Mouse (Mus musculus) MEL (cell line): Measurements from ENCODE around the gene Syn2. TPM values are rescaled to one million over a fixed set of nuclear protein-coding genes. Genes with fewer than 3 reads are reported as not detected.

ENCODE experiments used
- DNase-seq: peaks from one replicate; pipeline ENCODE4 v3.0.0; 2011; ENCODE audit warnings: low read depth, low spot score
- H3K27ac ChIP-seq: 2 replicates; pipeline ENCODE4 v1.5.1; 2012; ENCODE audit warnings: low read depth, mild to moderate bottlenecking, control low read depth, low read length, moderate library complexity; ENCODE audit not compliant: control insufficient read depth
- H3K27me3 ChIP-seq, 2 experiments: fragments of 150-350 bp in 1 of 2; sonication (generic) in 1 of 2; 2 replicates each; pipeline ENCODE4 v1.6.1; 2012; ENCODE audit warnings: low read length in 2 of 2, mild to moderate bottlenecking in 2 of 2, improper control_type of control experiment in 1 of 2, moderate library complexity in 1 of 2; ENCODE audit not compliant: insufficient read depth in 2 of 2, control insufficient read depth in 1 of 2
- H3K36me3 ChIP-seq, 2 experiments: 2 replicates each; pipeline ENCODE4 v1.6.1; 2012 to 2014; ENCODE audit warnings: low read length in 2 of 2, improper control_type of control experiment in 1 of 2, inconsistent platforms in 1 of 2, mild to moderate bottlenecking in 1 of 2; ENCODE audit not compliant: insufficient read depth in 2 of 2, control insufficient read depth in 1 of 2
- H3K4me1 ChIP-seq, 2 experiments: fragments of 150-350 bp in 1 of 2; sonication (generic) in 1 of 2; 2 replicates each; pipeline ENCODE4 v1.6.1; 2012; ENCODE audit warnings: low read length in 2 of 2, improper control_type of control experiment in 1 of 2, mild to moderate bottlenecking in 1 of 2; ENCODE audit not compliant: insufficient read depth in 2 of 2, control insufficient read depth in 1 of 2
- H3K4me3 ChIP-seq, 2 experiments: fragments of 150-350 bp in 1 of 2; sonication (generic) in 1 of 2; 2 replicates each; pipeline ENCODE4 v1.5.1; 2012; ENCODE audit warnings: low read depth in 2 of 2, low read length in 2 of 2, mild to moderate bottlenecking in 2 of 2, moderate library complexity in 2 of 2, control low read depth in 1 of 2, improper control_type of control experiment in 1 of 2; ENCODE audit not compliant: control insufficient read depth in 1 of 2, insufficient read depth in 1 of 2
- H3K79me2 ChIP-seq: 2 replicates; pipeline ENCODE4 v1.6.1; 2012; ENCODE audit warnings: mild to moderate bottlenecking, low read length, moderate library complexity; ENCODE audit not compliant: control insufficient read depth, poor library complexity, insufficient read depth
- H3K9ac ChIP-seq: 2 replicates; pipeline ENCODE4 v1.6.1; 2012; ENCODE audit warnings: low read depth, mild to moderate bottlenecking, control low read depth, low read length, moderate library complexity; ENCODE audit not compliant: control insufficient read depth, poor library complexity, severe bottlenecking
- H3K9me3 ChIP-seq: fragments of 150-350 bp; sonication (generic); replicated peaks from 2 replicates; pipeline ENCODE4 v1.6.1; 2012; ENCODE audit warnings: mild to moderate bottlenecking, low read length, improper control_type of control experiment, moderate library complexity; ENCODE audit not compliant: insufficient read depth
- CHD2 ChIP-seq: IDR thresholded peaks from 2 replicates; pipeline ENCODE4 v1.6.1; 2011; ENCODE audit warnings: low read length, improper control_type of control experiment
- CTCF ChIP-seq, 3 experiments: IDR thresholded peaks in 2 of 3; conservative IDR thresholded peaks in 1 of 3; 2 replicates each; pipeline ENCODE4 v1.5.1; 2011 to 2012; ENCODE audit warnings: low read length in 3 of 3, low read depth in 2 of 3, mild to moderate bottlenecking in 2 of 3, improper control_type of control experiment in 1 of 3, inconsistent platforms in 1 of 3, mixed read lengths in 1 of 3, moderate library complexity in 1 of 3; ENCODE audit not compliant: control insufficient read depth in 1 of 3, insufficient read depth in 1 of 3, poor library complexity in 1 of 3, severe bottlenecking in 1 of 3
- E2F4 ChIP-seq: IDR thresholded peaks from 2 replicates; pipeline ENCODE4 v1.6.1; 2011; ENCODE audit warnings: low read depth, low read length, improper control_type of control experiment, borderline replicate concordance
- ELF1 ChIP-seq: IDR thresholded peaks from 2 replicates; pipeline ENCODE4 v1.6.1; 2014; ENCODE audit warnings: low read depth, mild to moderate bottlenecking, inconsistent platforms, low read length, improper control_type of control experiment, moderate library complexity
- EP300 ChIP-seq, 2 experiments: IDR thresholded peaks; 2 replicates each; pipeline ENCODE4 v1.6.1; 2011; ENCODE audit warnings: improper control_type of control experiment in 2 of 2, low read length in 2 of 2, low read depth in 1 of 2, mild to moderate bottlenecking in 1 of 2
- ETS1 ChIP-seq: IDR thresholded peaks from 2 replicates; pipeline ENCODE4 v1.6.1; 2012; ENCODE audit warnings: low read depth, mild to moderate bottlenecking, inconsistent platforms, low read length, improper control_type of control experiment, moderate library complexity
- GABPA ChIP-seq: IDR thresholded peaks from 2 replicates; pipeline ENCODE4 v1.6.1; 2012; ENCODE audit warnings: low read depth, mild to moderate bottlenecking, inconsistent platforms, low read length, improper control_type of control experiment, moderate library complexity
- HCFC1 ChIP-seq: IDR thresholded peaks from 2 replicates; pipeline ENCODE4 v1.6.1; 2012; ENCODE audit warnings: low read depth, mild to moderate bottlenecking, inconsistent platforms, low read length, improper control_type of control experiment, moderate library complexity
- KAT2A ChIP-seq: conservative IDR thresholded peaks from 2 replicates; pipeline ENCODE4 v1.6.1; 2012; ENCODE audit warnings: low read depth, low read length, improper control_type of control experiment, inconsistent platforms
- MAFK ChIP-seq: IDR thresholded peaks from 2 replicates; pipeline ENCODE4 v1.6.1; 2011; ENCODE audit warnings: low read depth, mild to moderate bottlenecking, low read length, improper control_type of control experiment, borderline replicate concordance
- MAX ChIP-seq: IDR thresholded peaks from 2 replicates; pipeline ENCODE4 v1.6.1; 2011; ENCODE audit warnings: low read length, improper control_type of control experiment
- MAZ ChIP-seq: IDR thresholded peaks from 2 replicates; pipeline ENCODE4 v1.6.1; 2012; ENCODE audit warnings: low read depth, mild to moderate bottlenecking, inconsistent platforms, low read length, improper control_type of control experiment
- MYC ChIP-seq: IDR thresholded peaks from 2 replicates; pipeline ENCODE4 v1.6.1; 2011; ENCODE audit warnings: low read depth, mild to moderate bottlenecking, low read length, improper control_type of control experiment, moderate library complexity
- NELFE ChIP-seq: IDR thresholded peaks from 2 replicates; pipeline ENCODE4 v1.6.1; 2011; ENCODE audit warnings: low read depth, low read length, improper control_type of control experiment
- POLR2AphosphoS5 ChIP-seq: IDR thresholded peaks from 2 replicates; pipeline ENCODE4 v1.6.1; 2012; ENCODE audit warnings: low read depth, borderline replicate concordance, mild to moderate bottlenecking, inconsistent platforms, low read length, moderate library complexity, mixed read lengths
- RAD21 ChIP-seq: IDR thresholded peaks from 2 replicates; pipeline ENCODE4 v1.6.1; 2011; ENCODE audit warnings: mild to moderate bottlenecking, low read depth, low read length, improper control_type of control experiment
- RCOR1 ChIP-seq: IDR thresholded peaks from 2 replicates; pipeline ENCODE4 v1.6.1; 2012; ENCODE audit warnings: low read depth, mild to moderate bottlenecking, inconsistent platforms, low read length, improper control_type of control experiment
- SMC3 ChIP-seq: IDR thresholded peaks from 2 replicates; pipeline ENCODE4 v1.6.1; 2011; ENCODE audit warnings: low read depth, low read length, improper control_type of control experiment
- TAL1 ChIP-seq: IDR thresholded peaks from 2 replicates; pipeline ENCODE4 v1.6.1; 2012; ENCODE audit warnings: mild to moderate bottlenecking, inconsistent platforms, low read length, moderate library complexity, mixed read lengths
- TBP ChIP-seq: IDR thresholded peaks from 2 replicates; pipeline ENCODE4 v1.8.0; 2011; ENCODE audit warnings: low read depth, low read length, improper control_type of control experiment
- TCF12 ChIP-seq: IDR thresholded peaks from 2 replicates; pipeline ENCODE4 v1.6.1; 2014; ENCODE audit warnings: low read depth, mild to moderate bottlenecking, inconsistent platforms, low read length, improper control_type of control experiment, moderate library complexity
- USF2 ChIP-seq, 2 experiments: IDR thresholded peaks; 2 replicates each; pipeline ENCODE4 v1.6.1; 2011 to 2012; ENCODE audit warnings: improper control_type of control experiment in 2 of 2, low read length in 2 of 2, borderline replicate concordance in 1 of 2, inconsistent platforms in 1 of 2, low read depth in 1 of 2, mild to moderate bottlenecking in 1 of 2; ENCODE audit not compliant: insufficient read depth in 1 of 2
- ZC3H11A ChIP-seq: IDR thresholded peaks from 2 replicates; pipeline ENCODE4 v1.6.1; 2012; ENCODE audit warnings: low read depth, mild to moderate bottlenecking, inconsistent platforms, low read length, improper control_type of control experiment
- ZKSCAN1 ChIP-seq: IDR thresholded peaks from 2 replicates; pipeline ENCODE4 v1.6.1; 2012; ENCODE audit warnings: low read depth, mild to moderate bottlenecking, inconsistent platforms, low read length, improper control_type of control experiment, moderate library complexity
- ZMIZ1 ChIP-seq: IDR thresholded peaks from 2 replicates; pipeline ENCODE4 v1.6.1; 2012; ENCODE audit warnings: low read depth, mild to moderate bottlenecking, inconsistent platforms, low read length, improper control_type of control experiment, moderate library complexity
- polyA plus RNA-seq, 2 experiments: library from polyadenylated mRNA; stranded (reverse) in 1 of 2; unstranded in 1 of 2; fragments of >175 nt in 1 of 2; fragments of >200 nt in 1 of 2; gene quantifications; 2 replicates each; pipeline versions ENCODE4 v1.2.1 to v1.2.4; 2012; ENCODE audit warnings: low replicate concordance in 2 of 2, low read depth in 1 of 2; ENCODE audit not compliant: insufficient read length in 2 of 2, insufficient read depth in 1 of 2, missing spikeins in 1 of 2
- total RNA-seq: library from RNA; depleted of rRNA; stranded (reverse); fragments of 300-350 nt; gene quantifications from 2 replicates; pipeline ENCODE4 v1.2.3, GENCODE M21; 2012

The Syn2 gene
- total and polyA plus RNA-seq, 3 experiments: not detected

GRCm38 (mm10) chr6:115203029-115203428, 68.3 kb downstream of the Syn2 start:
- peak; percentile 41 for DNase-seq
- no peaks in the 10 kb centered on the region for H3K79me2 ChIP-seq
- H3K9me3 ChIP-seq: no peaks in the 10 kb centered on the region
- no peaks in the 10 kb centered on the region; a peak in 2 of 4 replicates for H3K27me3 ChIP-seq
- H3K4me1 ChIP-seq: peaks cover 0 to 6% of the 10 kb centered on the region in 2 experiments; a peak in 2 of 4 replicates
- H3K27ac ChIP-seq: no peak overlapping the region
- no peak overlapping the region for H3K9ac ChIP-seq
- H3K36me3 ChIP-seq: peaks cover 0 to 5% of the 10 kb centered on the region in 2 experiments; a peak in 2 of 4 replicates
- no peak for TF ChIP-seq MAFK
- no peak for TF ChIP-seq ZMIZ1
- TF ChIP-seq CTCF (IDR thresholded peaks at IDR 0.05 in 2 of 3, conservative IDR thresholded peaks at IDR 0.05 in 1 of 3; ENCODE audit: control insufficient read depth in 1 of 3, insufficient read depth in 1 of 3, low read depth in 2 of 3, low read length in 3 of 3, poor library complexity in 1 of 3, severe bottlenecking in 1 of 3): peak in 2 of 3 experiments; percentile 35 to 40; a peak in 3 of 6 replicates
- peak; percentile 4 for TF ChIP-seq RAD21
- no peak for TF ChIP-seq TCF12
- TF ChIP-seq CHD2: no peak
- TF ChIP-seq NELFE: no peak
- TF ChIP-seq EP300 (IDR thresholded peaks at IDR 0.05; ENCODE audit: low read depth in 1 of 2, low read length in 2 of 2): no peak
- TF ChIP-seq TBP: no peak
- TF ChIP-seq HCFC1: no peak
- TF ChIP-seq ELF1: no peak
- no peak for TF ChIP-seq MYC
- no peak for TF ChIP-seq USF2 (IDR thresholded peaks at IDR 0.05; ENCODE audit: borderline replicate concordance in 1 of 2, insufficient read depth in 1 of 2, low read depth in 1 of 2, low read length in 2 of 2)
- TF ChIP-seq SMC3: no peak
- no peak for TF ChIP-seq KAT2A
- H3K4me3 ChIP-seq: no peak overlapping the region

GRCm38 (mm10) chr6:115210187-115210586, 75.5 kb downstream of the Syn2 start:
- H3K79me2 ChIP-seq: no peaks in the 10 kb centered on the region
- no peaks in the 10 kb centered on the region for H3K9me3 ChIP-seq
- no peaks in the 10 kb centered on the region for H3K4me1 ChIP-seq
- DNase-seq: no peak
- TF ChIP-seq CTCF (IDR thresholded peaks at IDR 0.05 in 2 of 3, conservative IDR thresholded peaks at IDR 0.05 in 1 of 3; ENCODE audit: control insufficient read depth in 1 of 3, insufficient read depth in 1 of 3, low read depth in 2 of 3, low read length in 3 of 3, poor library complexity in 1 of 3, severe bottlenecking in 1 of 3): no peak
- no peak for TF ChIP-seq ETS1
- no peak for TF ChIP-seq ZKSCAN1
- TF ChIP-seq NELFE: no peak
- TF ChIP-seq KAT2A: no peak
- TF ChIP-seq MAFK: no peak
- no peak for TF ChIP-seq TBP
- no peak for TF ChIP-seq ZC3H11A
- TF ChIP-seq GABPA: no peak
- no peak for TF ChIP-seq RAD21
- TF ChIP-seq TAL1: no peak
- TF ChIP-seq RCOR1: no peak
- no peak for TF ChIP-seq CHD2
- TF ChIP-seq MAX: no peak
- TF ChIP-seq POLR2AphosphoS5: no peak
- no peak for TF ChIP-seq E2F4
- TF ChIP-seq MAZ: no peak
- TF ChIP-seq, all 39 proteins: peak for 0
- Histone ChIP-seq H3K27me3 (peaks cover 0 to 4% of the 10 kb centered on the region in 2 experiments; a peak in 3 of 4 replicates), H3K27ac (no peak overlapping the region), H3K4me3 (no peak overlapping the region), H3K36me3 (no peaks in the 10 kb centered on the region), H3K9ac (no peak overlapping the region)
